Comparison of ENCODE assay signal across 17 mouse cellular contexts in the genomic region with DNA sequence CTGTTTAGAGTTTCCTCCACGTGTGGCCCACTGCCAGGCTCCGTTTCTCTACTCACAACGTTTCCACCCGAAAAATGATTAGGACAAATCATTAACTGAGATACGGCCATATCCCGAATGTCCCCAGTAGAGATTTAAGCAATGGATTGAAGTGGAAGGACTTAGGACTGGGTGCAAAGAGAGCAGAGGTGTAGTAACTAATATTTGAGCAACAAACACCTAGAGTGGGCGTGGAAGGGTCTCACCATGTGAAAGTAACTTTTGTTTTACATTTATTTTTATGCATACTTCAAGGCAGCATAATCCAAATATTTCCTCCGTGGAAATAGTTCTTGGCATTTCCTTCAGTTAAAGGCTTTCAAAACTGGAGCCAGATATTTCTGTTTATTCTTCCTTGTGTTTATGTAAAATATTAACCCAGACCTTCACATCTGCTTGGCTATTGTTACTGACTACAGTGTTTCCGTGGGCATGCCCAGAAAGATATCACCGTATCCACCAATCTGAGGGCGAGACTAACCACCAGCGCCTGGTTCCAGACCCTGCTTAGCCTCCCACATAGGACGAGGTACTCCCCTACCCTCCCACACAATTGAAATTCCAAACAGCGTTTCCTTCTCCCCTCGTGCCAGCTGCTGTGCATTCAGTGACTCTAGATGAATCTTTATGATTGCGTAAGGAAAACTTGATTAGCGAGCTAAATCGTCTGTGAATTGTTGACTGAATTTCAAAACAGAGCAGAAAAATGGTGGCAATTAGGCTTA. TPM values are rescaled to one million over a fixed set of nuclear protein-coding genes. Genes with fewer than 3 reads are reported as not detected.
DNase-seq lines count a peak whose midpoint lies in the region; ATAC-seq and TF ChIP-seq lines count a peak whose summit lies in the region.
"Had no signal": no experiment of that assay in that cellular context is flagged by ENCODE, and none has a peak within 500 bp of the region (broad histone marks: within the 10 kb centered on the region; RNA-seq: fewer than 3 reads in every experiment).

No protein-coding gene starts in this region.

- no peaks in the 10 kb centered on the region for H3K9me3 ChIP-seq in kidney, embryonic 14.5 days (ENCODE audit: control insufficient read depth, low read length)
- H3K9me3 ChIP-seq in embryonic facial prominence, embryonic 14.5 days (ENCODE audit: control insufficient read depth, low read length): no peaks in the 10 kb centered on the region
- H3K9me3 ChIP-seq in hindbrain, postnatal 0 days (ENCODE audit: low read length): no peaks in the 10 kb centered on the region
- no peaks in the 10 kb centered on the region for H3K9me3 ChIP-seq in lung, postnatal 0 days (ENCODE audit: low read length)
- H3K9me3 ChIP-seq: embryonic facial prominence, embryonic 15.5 days had no signal

- no peak overlapping the region for H3K9ac ChIP-seq in kidney, embryonic 14.5 days (ENCODE audit: low read depth, low read length)
- H3K9ac ChIP-seq in embryonic facial prominence, embryonic 14.5 days (ENCODE audit: low read depth, low read length): no peak overlapping the region
- no peak overlapping the region for H3K9ac ChIP-seq in hindbrain, postnatal 0 days (replicated peaks; ENCODE audit: low read length)
- H3K9ac ChIP-seq in lung, postnatal 0 days (replicated peaks; ENCODE audit: low read depth): no peak overlapping the region
- H3K9ac ChIP-seq: embryonic facial prominence, embryonic 15.5 days had no signal

- 45% methylated on average over 18 of the region's 18 CpGs for WGBS in kidney, embryonic 14.5 days
- WGBS in embryonic facial prominence, embryonic 14.5 days: 56% methylated on average over 18 of the region's 18 CpGs
- WGBS in hindbrain, postnatal 0 days: 53% methylated on average over 18 of the region's 18 CpGs
- 17% methylated on average over 18 of the region's 18 CpGs for WGBS in lung, postnatal 0 days

- peak; percentile 39; the same call in 1 of the 2 replicates for ATAC-seq in kidney, embryonic 14.5 days (ENCODE audit: low FRiP score, low TSS enrichment)
- peak; percentile 57; the same call in 1 of the 2 replicates for ATAC-seq in embryonic facial prominence, embryonic 14.5 days (ENCODE audit: low read depth)
- ATAC-seq in hindbrain, postnatal 0 days: no peak
- peak; percentile 92 for ATAC-seq in lung, postnatal 0 days

- peak; percentile 70; the same call in 1 of the 2 replicates for TF ChIP-seq EP300 in lung, postnatal 0 days (IDR thresholded peaks at IDR 0.05)

- TF ChIP-seq CTCF in hindbrain, postnatal 0 days (IDR thresholded peaks at IDR 0.05; ENCODE audit: low read depth): no peak
- no peak for TF ChIP-seq CTCF in lung, postnatal 0 days (IDR thresholded peaks at IDR 0.05)

- no peaks in the 10 kb centered on the region for H3K27me3 ChIP-seq in kidney, embryonic 14.5 days (ENCODE audit: control insufficient read depth, insufficient read depth, low read length)
- no peaks in the 10 kb centered on the region for H3K27me3 ChIP-seq in embryonic facial prominence, embryonic 14.5 days (replicated peaks; ENCODE audit: control insufficient read depth, insufficient read depth, low read length)
- no peaks in the 10 kb centered on the region for H3K27me3 ChIP-seq in hindbrain, postnatal 0 days (ENCODE audit: insufficient read depth, low read length)
- H3K27me3 ChIP-seq in lung, postnatal 0 days (replicated peaks; ENCODE audit: insufficient read depth, low read length): no peaks in the 10 kb centered on the region
- H3K27me3 ChIP-seq: CH12.LX; embryonic facial prominence, embryonic 15.5 days had no signal

- H3K4me3 ChIP-seq in kidney, embryonic 14.5 days (ENCODE audit: low read length): no peak overlapping the region
- no peak overlapping the region for H3K4me3 ChIP-seq in embryonic facial prominence, embryonic 14.5 days (ENCODE audit: low read depth, low read length)
- H3K4me3 ChIP-seq in hindbrain, postnatal 0 days (ENCODE audit: low read length): no peak overlapping the region
- H3K4me3 ChIP-seq in lung, postnatal 0 days (ENCODE audit: low read depth, low read length): peak overlapping the region; percentile 10; the same call in 1 of the 2 replicates
- H3K4me3 ChIP-seq: embryonic facial prominence, embryonic 15.5 days had no signal

- H3K4me2 ChIP-seq in kidney, embryonic 14.5 days (replicated peaks; ENCODE audit: low read depth, low read length): peak overlapping the region; percentile 5; the same call in 1 of the 2 replicates
- H3K4me2 ChIP-seq in embryonic facial prominence, embryonic 14.5 days (ENCODE audit: low read depth, low read length): no peak overlapping the region
- H3K4me2 ChIP-seq in hindbrain, postnatal 0 days (ENCODE audit: low read depth, low read length): no peak overlapping the region
- H3K4me2 ChIP-seq in lung, postnatal 0 days (replicated peaks; ENCODE audit: low read depth, low read length): peak overlapping the region; percentile 37
- H3K4me2 ChIP-seq: embryonic facial prominence, embryonic 15.5 days had no signal

- H3K4me1 ChIP-seq in kidney, embryonic 14.5 days (ENCODE audit: control insufficient read depth, insufficient read depth, low read length): no peaks in the 10 kb centered on the region
- no peaks in the 10 kb centered on the region for H3K4me1 ChIP-seq in embryonic facial prominence, embryonic 14.5 days (ENCODE audit: control insufficient read depth, insufficient read depth, low read length)
- H3K4me1 ChIP-seq in hindbrain, postnatal 0 days (ENCODE audit: insufficient read depth, low read length): no peaks in the 10 kb centered on the region
- no peaks in the 10 kb centered on the region for H3K4me1 ChIP-seq in lung, postnatal 0 days (ENCODE audit: insufficient read depth, low read depth, low read length)
- H3K4me1 ChIP-seq: embryonic facial prominence, embryonic 15.5 days had no signal

- DNase-seq in kidney, adult 18-20 months: no peak
- DNase-seq in embryonic facial prominence, embryonic 14.5 days (ENCODE audit: low spot score): peak; percentile 52
- peak; percentile 15 for DNase-seq in hindbrain, postnatal 0 days (ENCODE audit: low spot score)
- DNase-seq in lung, postnatal 0 days (ENCODE audit: low spot score): peak; percentile 85
- DNase-seq in gastrocnemius, postnatal 4 days (ENCODE audit: low spot score in 2 of 2): no peak
- no peak for DNase-seq in thymus, postnatal 0 days (ENCODE audit: low spot score)
- no peak for DNase-seq in frontal cortex, postnatal 10 days (ENCODE audit: low spot score in 2 of 2)
- DNase-seq: cerebellum, adult 2 months; left cerebral cortex, postnatal 4 days; retina, postnatal 1 day had no signal

- no peak overlapping the region for H3K27ac ChIP-seq in kidney, embryonic 14.5 days (ENCODE audit: low read depth, low read length)
- no peak overlapping the region for H3K27ac ChIP-seq in embryonic facial prominence, embryonic 14.5 days (replicated peaks; ENCODE audit: low read depth, low read length)
- H3K27ac ChIP-seq in hindbrain, postnatal 0 days: no peak overlapping the region
- 0 out of 2 replicates have a peak overlapping the region, but pooled peaks have one; percentile 39 for H3K27ac ChIP-seq in lung, postnatal 0 days (ENCODE audit: low read length)
- H3K27ac ChIP-seq: embryonic facial prominence, embryonic 15.5 days had no signal

- no peaks in the 10 kb centered on the region for H3K36me3 ChIP-seq in kidney, embryonic 14.5 days (ENCODE audit: control insufficient read depth, insufficient read depth, low read length)
- H3K36me3 ChIP-seq in embryonic facial prominence, embryonic 14.5 days (ENCODE audit: control insufficient read depth, insufficient read depth, low read length): no peaks in the 10 kb centered on the region
- no peaks in the 10 kb centered on the region for H3K36me3 ChIP-seq in hindbrain, postnatal 0 days (ENCODE audit: insufficient read depth, low read length)
- no peaks in the 10 kb centered on the region for H3K36me3 ChIP-seq in lung, postnatal 0 days (ENCODE audit: insufficient read depth, low read length)
- H3K36me3 ChIP-seq: embryonic facial prominence, embryonic 15.5 days had no signal

RNA-seq across cellular contexts. Expression of a gene that starts 16.0 kb away (rescaled TPM):
- not detected in 2 replicates for polyA plus RNA-seq in kidney, embryonic 14.5 days (2014; fragmentation: Nextera tagmentation; extraction: Ambion mirVana)
- not detected in 2 replicates for polyA plus RNA-seq in embryonic facial prominence, embryonic 14.5 days (2014; fragmentation: Nextera tagmentation; extraction: Ambion mirVana)
- not detected in 2 replicates for total RNA-seq in hindbrain, postnatal 0 days (2014; rRNA removed)
- not detected in 2 replicates for polyA plus RNA-seq in hindbrain, postnatal 0 days (2015; fragmentation: Nextera tagmentation; extraction: Ambion mirVana)
- polyA plus RNA-seq in lung, postnatal 0 days (2015; fragmentation: Nextera tagmentation; extraction: Ambion mirVana): 0.20 and 0.24 TPM in 2 replicates
- total RNA-seq in gastrocnemius, postnatal 4 days (2021): not detected
- 0.27 and 0.44 TPM in 2 replicates for polyA plus RNA-seq in thymus, postnatal 0 days (2015; fragmentation: Nextera tagmentation; extraction: Ambion mirVana)
- total RNA-seq: gastrocnemius, adult 8-10 months; left cerebral cortex, postnatal 4 days; megakaryocyte progenitor cell, adult 5-6 weeks had no signal
- polyA plus RNA-seq: cerebellum, adult 2 months; heart, embryonic 14.5 days; urinary bladder, adult 2 months had no signal

RNA-seq across cellular contexts. Expression of a gene that starts 34.4 kb away (rescaled TPM):
- polyA plus RNA-seq in kidney, embryonic 14.5 days (2014; fragmentation: Nextera tagmentation; extraction: Ambion mirVana): 2.8 and 5.2 TPM in 2 replicates
- polyA plus RNA-seq in embryonic facial prominence, embryonic 14.5 days (2014; fragmentation: Nextera tagmentation; extraction: Ambion mirVana): 4.0 and 4.3 TPM in 2 replicates
- 1.3 and 1.4 TPM in 2 replicates for total RNA-seq in hindbrain, postnatal 0 days (2014; rRNA removed)
- polyA plus RNA-seq in hindbrain, postnatal 0 days (2015; fragmentation: Nextera tagmentation; extraction: Ambion mirVana): 1.2 and 1.6 TPM in 2 replicates
- polyA plus RNA-seq in lung, postnatal 0 days (2015; fragmentation: Nextera tagmentation; extraction: Ambion mirVana): 8.3 and 9.2 TPM in 2 replicates
- 1 to 10 TPM in 1 of 2 experiments, under 1 TPM in 1; 0.86 to 1.0 TPM for total RNA-seq in gastrocnemius, postnatal 4 days (2021)
- 1.5 and 2.2 TPM in 2 replicates for polyA plus RNA-seq in thymus, postnatal 0 days (2015; fragmentation: Nextera tagmentation; extraction: Ambion mirVana)
- total RNA-seq: CH12.LX had no signal

Comparison
In these comparisons a context has a peak if more than half of its experiments do, and no peak if none do; other contexts are left out.
1. H3K4me2 ChIP-seq: peak in kidney, embryonic 14.5 days (single experiment) and lung, postnatal 0 days (single experiment); none in embryonic facial prominence, embryonic 14.5 days (single experiment) and hindbrain, postnatal 0 days (single experiment).
2. DNase-seq: peak in embryonic facial prominence, embryonic 14.5 days (single experiment), hindbrain, postnatal 0 days (single experiment) and lung, postnatal 0 days (single experiment); none in kidney, adult 18-20 months (single experiment), gastrocnemius, postnatal 4 days (0 of 2), thymus, postnatal 0 days (single experiment) and frontal cortex, postnatal 10 days (0 of 2).